In genomic region chr1:132476928-132477691, GRCm38 (mm10) we compare ENCODE assay signal across 8 mouse cellular contexts. TPM values are rescaled to one million over a fixed set of nuclear protein-coding genes. Genes with fewer than 3 reads are reported as not detected.
DNase-seq lines count a peak whose midpoint lies in the region; ATAC-seq and TF ChIP-seq lines count a peak whose summit lies in the region.

Gene Rbbp5 (plus strand): TSS chr1:132477365.

- no peak for TF ChIP-seq CTCF in ES-Bruce4 (IDR thresholded peaks at IDR 0.05; ENCODE audit: low read depth, low read length)

- H3K4me2 ChIP-seq in forebrain, embryonic 14.5 days (ENCODE audit: low read length) = peak within 1 kb of the TSS; percentile 82
- H3K4me2 ChIP-seq in neural tube, embryonic 15.5 days = peak within 1 kb of the TSS; percentile 78

- ATAC-seq in cerebellum, adult (ENCODE audit: insufficient number of reproducible peaks, low FRiP score, low TSS enrichment) = peak; percentile 76; the same call in 1 of the 2 replicates
- peak; percentile 93 for ATAC-seq in forebrain, embryonic 14.5 days
- ATAC-seq in neural tube, embryonic 15.5 days (ENCODE audit: low FRiP score) = peak; percentile 92

- TF ChIP-seq EP300 in ES-Bruce4 (IDR thresholded peaks at IDR 0.05; ENCODE audit: insufficient read depth, low read depth, low read length) = peak; percentile 58; the same call in 1 of the 2 replicates

- WGBS in forebrain, embryonic 14.5 days = under 1% methylated on average over 43 of the region's 43 CpGs
- WGBS in neural tube, embryonic 15.5 days = under 1% methylated on average over 43 of the region's 43 CpGs

- H3K9ac ChIP-seq in ES-Bruce4 (ENCODE audit: low read depth, poor library complexity, severe bottlenecking) = peak within 1 kb of the TSS; percentile 71
- peak within 1 kb of the TSS; percentile 73 for H3K9ac ChIP-seq in forebrain, embryonic 14.5 days (ENCODE audit: low read length)
- peak within 1 kb of the TSS; percentile 84 for H3K9ac ChIP-seq in neural tube, embryonic 15.5 days (replicated peaks)

- peak; percentile 93 for DNase-seq in forebrain, embryonic 14.5 days (ENCODE audit: low spot score)
- peak; percentile 88 to 92 for DNase-seq in heart, postnatal 14 days
- DNase-seq in layer of hippocampus, adult 11-12 months (ENCODE audit: low spot score) = peak; percentile 88
- DNase-seq in lung, adult 18-20 months = peak; percentile 86 to 87
- DNase-seq in testis, postnatal 14 days (ENCODE audit: low spot score) = peak; percentile 89

- H3K4me1 ChIP-seq in ES-Bruce4 (ENCODE audit: control insufficient read depth, insufficient read depth, low read length) = peaks cover 2% of the 10 kb centered on the region
- H3K4me1 ChIP-seq in forebrain, embryonic 14.5 days (ENCODE audit: control insufficient read depth, insufficient read depth, low read length) = peaks cover 14% of the 10 kb centered on the region
- peaks cover 25% of the 10 kb centered on the region for H3K4me1 ChIP-seq in neural tube, embryonic 15.5 days

- no peaks in the 10 kb centered on the region for H3K9me3 ChIP-seq in ES-Bruce4 (replicated peaks; ENCODE audit: control insufficient read depth, insufficient read depth, low read length, poor library complexity, severe bottlenecking)
- no peaks in the 10 kb centered on the region for H3K9me3 ChIP-seq in forebrain, embryonic 14.5 days (replicated peaks; ENCODE audit: control insufficient read depth, low read length)
- no peaks in the 10 kb centered on the region for H3K9me3 ChIP-seq in neural tube, embryonic 15.5 days (replicated peaks)

- TF ChIP-seq POLR2A in ES-Bruce4 (IDR thresholded peaks at IDR 0.05; ENCODE audit: insufficient read depth, low read length) = no peak

- no peaks in the 10 kb centered on the region for H3K27me3 ChIP-seq in ES-Bruce4 (ENCODE audit: control insufficient read depth, insufficient read depth, low read length, poor library complexity, severe bottlenecking)
- H3K27me3 ChIP-seq in forebrain, embryonic 14.5 days (replicated peaks; ENCODE audit: control insufficient read depth, insufficient read depth, low read length) = no peaks in the 10 kb centered on the region
- no peaks in the 10 kb centered on the region for H3K27me3 ChIP-seq in neural tube, embryonic 15.5 days (replicated peaks)

- H3K36me3 ChIP-seq in ES-Bruce4 (ENCODE audit: control insufficient read depth, insufficient read depth, low read length, poor library complexity, severe bottlenecking) = no peaks in the 10 kb centered on the region; the same call in 1 of the 2 replicates
- no peaks in the 10 kb centered on the region for H3K36me3 ChIP-seq in forebrain, embryonic 14.5 days (ENCODE audit: control insufficient read depth, insufficient read depth, low read length)
- no peaks in the 10 kb centered on the region for H3K36me3 ChIP-seq in neural tube, embryonic 15.5 days

- peak within 1 kb of the TSS; percentile 94 for H3K27ac ChIP-seq in ES-Bruce4 (ENCODE audit: insufficient read depth, low read length)
- H3K27ac ChIP-seq in forebrain, embryonic 14.5 days (ENCODE audit: low read depth, low read length) = 0 out of 2 replicates have a peak within 1 kb of the TSS, but pooled peaks have one; percentile 33
- H3K27ac ChIP-seq in neural tube, embryonic 15.5 days (replicated peaks) = peak within 1 kb of the TSS; percentile 82

- intact Hi-C loops in heart, postnatal 14 days (cut with DNase I) = loop anchor here (2.0 to 5.0 kb wide), 3 partner anchors 60 to 110 kb away; partner anchors contain the start of genes Dstyk and Tmcc2

- peak within 1 kb of the TSS; percentile 99 for H3K4me3 ChIP-seq in ES-Bruce4 (ENCODE audit: low read depth, low read length)
- peak within 1 kb of the TSS; percentile 58 for H3K4me3 ChIP-seq in forebrain, embryonic 14.5 days (ENCODE audit: low read depth, low read length)
- H3K4me3 ChIP-seq in neural tube, embryonic 15.5 days (replicated peaks) = peak within 1 kb of the TSS; percentile 93

RNA-seq across cellular contexts. Expression of gene Rbbp5, which starts in this region (rescaled TPM):
- 72.9 and 85.4 TPM in 2 replicates for polyA plus RNA-seq in ES-Bruce4 (2011; ENCODE audit: insufficient read depth, insufficient read length, low read depth, missing spikeins)
- polyA plus RNA-seq in forebrain, embryonic 14.5 days (2014; fragmentation: Nextera tagmentation; extraction: Ambion mirVana) = 46.5 and 53.7 TPM in 2 replicates
- 10 to 100 TPM; 21.5 to 23.0 TPM for total RNA-seq in heart, postnatal 14 days (2021)
- 42.6 and 42.8 TPM in 2 replicates for polyA plus RNA-seq in neural tube, embryonic 15.5 days (2015; fragmentation: Nextera tagmentation; extraction: Ambion mirVana)

Comparison
In these comparisons a context has a peak if more than half of its experiments do, and no peak if none do; other contexts are left out.
1. Peak in every context shown above with its lines: DNase-seq, ATAC-seq, H3K4me3 ChIP-seq and H3K27ac ChIP-seq.
2. H3K27ac ChIP-seq: peak in every context shown above with its lines; median percentile 94 in ES-Bruce4; 82 in neural tube, embryonic 15.5 days; 33 in forebrain, embryonic 14.5 days.